Mouse (Mus musculus) ovary, postnatal 14 days (tissue): ENCODE results near the gene Kcne4.

Source experiments
- DNase-seq: peaks from one replicate; pipeline ENCODE4 v3.0.0; 2022; ENCODE audit warnings: low spot score

The Kcne4 gene

DNA sequence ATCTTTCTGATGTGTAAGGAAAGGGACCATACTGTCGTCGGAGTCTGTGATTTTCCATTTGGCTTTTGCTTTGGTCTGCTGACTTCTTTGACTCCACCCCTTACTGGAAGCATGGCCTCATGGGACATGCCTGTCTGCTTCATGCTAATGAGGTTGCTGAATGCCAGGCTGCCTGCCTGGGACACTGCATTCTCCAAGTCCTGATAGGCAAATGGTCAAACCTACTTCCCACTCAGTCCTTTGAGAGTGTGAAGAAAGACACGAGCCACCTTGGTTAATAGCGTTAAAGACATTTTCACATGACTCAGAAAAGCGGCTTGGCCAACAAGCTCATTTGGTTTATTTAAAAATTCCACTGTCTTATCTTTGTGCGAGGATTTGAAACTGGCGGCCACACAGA lies 43.5 kb downstream of the Kcne4 start:
- DNase-seq = no peak

DNA sequence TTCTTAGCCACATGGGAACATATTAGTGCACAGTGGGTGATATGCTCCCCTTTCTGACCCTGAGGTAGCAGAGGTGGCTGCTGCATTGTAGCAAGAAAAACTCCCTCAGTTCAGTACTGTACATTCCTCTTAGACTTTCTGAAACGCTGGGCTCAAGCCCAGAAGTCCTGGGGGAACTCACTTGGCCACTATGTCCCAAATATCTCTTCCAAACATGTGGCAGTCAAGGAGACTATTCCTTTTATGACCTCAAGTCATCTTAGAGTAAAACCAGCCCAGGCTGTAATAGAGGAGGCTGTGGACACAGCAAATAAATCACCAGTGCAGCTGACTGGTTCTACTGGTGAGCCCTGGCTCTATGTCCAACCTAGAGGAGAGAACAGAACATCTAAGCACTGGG lies 45.7 kb downstream of the Kcne4 start:
- no peak for DNase-seq

DNA sequence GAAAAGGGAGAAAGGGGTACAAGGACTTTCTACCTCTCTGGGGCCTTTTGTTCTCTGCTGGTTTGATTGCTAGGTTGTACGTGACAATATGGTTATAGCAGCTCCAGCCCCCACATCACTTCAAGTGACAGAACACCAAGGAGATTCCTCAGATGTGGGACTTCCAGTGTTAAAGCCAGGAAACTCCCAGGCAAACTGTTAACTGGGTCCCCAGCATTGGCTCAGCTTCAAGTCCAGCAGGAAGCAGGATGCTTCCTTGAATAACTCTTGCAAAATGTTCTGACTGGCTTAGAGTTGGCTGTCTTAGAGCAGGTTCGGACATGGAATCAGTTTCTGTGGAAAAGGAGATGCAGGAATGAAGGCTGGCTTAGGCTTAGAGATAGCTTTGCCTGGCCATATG lies 47.3 kb downstream of the Kcne4 start:
- no peak for DNase-seq

DNA sequence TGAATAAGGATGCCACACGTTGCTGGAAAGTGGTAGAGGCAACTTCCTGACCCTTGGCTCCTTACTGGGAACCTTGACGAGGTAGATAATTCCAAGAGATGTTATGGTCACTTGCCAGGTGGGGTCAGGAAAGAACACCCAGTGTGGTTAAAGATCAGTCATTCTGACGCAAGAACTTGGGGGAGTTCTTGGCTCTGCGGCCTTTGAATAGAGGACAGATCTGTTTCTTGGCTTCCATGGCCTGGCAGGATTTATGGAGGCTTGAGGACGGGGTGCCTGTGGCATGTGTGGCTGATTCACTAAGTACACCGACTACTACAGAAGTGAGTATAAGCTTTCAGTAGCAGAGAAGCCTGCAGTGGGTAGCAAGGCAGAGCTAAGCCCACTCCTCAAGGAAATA lies 47.8 kb downstream of the Kcne4 start:
- DNase-seq = no peak

DNA sequence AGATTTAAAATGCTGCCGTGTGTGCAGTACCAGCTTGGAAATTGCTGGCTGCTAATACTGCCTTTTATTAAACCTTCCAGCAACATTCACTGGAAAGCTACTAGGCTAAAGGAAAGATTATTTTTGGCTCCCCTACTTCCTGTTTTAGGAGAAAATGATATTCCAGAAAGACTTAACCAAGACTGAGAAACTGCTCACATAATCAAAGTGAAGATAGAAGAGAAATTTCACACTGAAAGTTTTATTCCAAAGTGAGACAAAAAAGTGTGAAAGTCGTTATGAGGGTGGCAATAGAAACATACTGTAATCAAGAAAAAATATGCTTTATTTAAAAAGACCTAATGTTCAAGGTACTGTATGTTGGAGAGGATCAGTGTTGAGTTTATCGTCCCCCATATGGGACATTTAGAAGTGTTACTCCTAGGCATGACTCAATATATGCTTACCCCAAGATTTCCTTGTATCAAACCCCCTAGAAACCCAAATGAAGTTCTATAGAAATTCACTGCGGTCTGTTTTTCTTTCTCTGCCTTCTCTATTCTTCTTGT lies 48.3 kb downstream of the Kcne4 start:
- DNase-seq = no peak

DNA sequence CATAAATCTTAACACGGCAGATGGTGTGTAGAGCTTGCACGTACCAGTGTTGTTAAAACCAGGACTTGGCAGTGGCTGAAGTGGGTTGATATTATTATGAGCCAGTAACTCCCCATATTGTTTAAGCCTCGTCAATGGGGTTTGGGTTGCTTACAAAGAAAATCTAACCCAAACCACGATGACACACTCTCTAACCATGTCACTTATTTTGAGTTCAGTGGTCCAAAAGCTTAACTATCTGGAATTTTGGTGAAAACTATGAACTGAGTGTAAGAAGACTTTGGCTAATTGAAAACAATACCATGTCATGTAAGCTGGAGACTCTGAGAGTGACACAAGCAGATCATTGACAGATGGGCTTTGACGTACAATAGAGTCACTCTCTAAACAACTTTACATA lies 49.4 kb downstream of the Kcne4 start:
- DNase-seq = no peak

DNA sequence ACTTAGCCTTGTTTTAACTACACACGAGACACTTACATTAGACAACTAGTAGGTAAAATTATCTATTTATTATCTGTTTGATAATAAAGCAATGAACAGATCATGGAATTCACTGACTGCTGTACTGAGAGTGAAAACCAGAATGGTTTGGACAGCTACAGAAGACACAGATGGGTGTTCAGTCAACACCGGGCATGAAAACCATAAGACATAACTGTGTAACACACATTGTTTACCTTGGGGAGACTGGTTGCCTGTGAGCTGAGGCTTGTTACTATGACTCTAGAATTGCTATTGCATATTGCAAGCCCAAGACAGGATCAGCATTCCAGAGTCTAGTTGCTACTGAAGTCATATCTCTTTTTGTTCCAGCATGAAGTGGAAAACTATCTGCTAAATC lies 49.9 kb downstream of the Kcne4 start:
- DNase-seq = no peak
